Comparison of ENCODE assay signal across 20 mouse cellular contexts in the genomic region with DNA sequence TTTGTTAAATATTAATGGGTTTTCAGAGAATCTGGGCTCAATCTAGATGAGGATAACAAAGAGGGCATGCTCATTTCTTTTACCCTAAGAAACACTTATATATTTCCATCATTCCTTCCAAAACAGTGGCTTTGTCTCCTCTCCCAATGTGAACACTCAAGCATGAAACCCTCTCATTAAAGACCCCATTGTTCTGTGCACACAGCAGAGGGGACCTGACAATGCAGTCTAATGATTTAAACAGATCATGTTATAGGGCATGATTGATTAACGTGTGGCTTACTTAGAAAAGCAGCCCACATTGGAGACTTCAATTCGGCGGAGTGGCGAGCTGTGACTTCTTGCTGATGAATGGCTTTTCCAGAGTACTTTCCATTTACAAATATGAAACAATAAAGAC.
DNase-seq lines count a peak whose midpoint lies in the region; ATAC-seq lines count a peak whose summit lies in the region.
"Had no signal": no experiment of that assay in that cellular context is flagged by ENCODE, and none has a peak within 500 bp of the region (broad histone marks: within the 10 kb centered on the region; RNA-seq: fewer than 3 reads in every experiment).

No protein-coding gene starts in this region.

- 10% methylated on average over 4 of the region's 4 CpGs for WGBS in forebrain, embryonic 14.5 days
- WGBS in forebrain, embryonic 13.5 days, result 7% methylated on average over 4 of the region's 4 CpGs
- 36% methylated on average over 4 of the region's 4 CpGs for WGBS in midbrain, embryonic 14.5 days
- WGBS in midbrain, embryonic 16.5 days, result 36% methylated on average over 4 of the region's 4 CpGs

- H3K27me3 ChIP-seq in forebrain, embryonic 14.5 days (replicated peaks; ENCODE audit: control insufficient read depth, insufficient read depth, low read length), result no peaks in the 10 kb centered on the region
- no peaks in the 10 kb centered on the region for H3K27me3 ChIP-seq in forebrain, embryonic 13.5 days
- no peaks in the 10 kb centered on the region for H3K27me3 ChIP-seq in midbrain, embryonic 14.5 days (ENCODE audit: control insufficient read depth, insufficient read depth, low read length)
- H3K27me3 ChIP-seq in midbrain, embryonic 16.5 days (ENCODE audit: control insufficient read depth, insufficient read depth, low read depth, low read length), result no peaks in the 10 kb centered on the region
- H3K27me3 ChIP-seq: embryonic facial prominence, embryonic 12.5 days had no signal

- no peaks in the 10 kb centered on the region for H3K36me3 ChIP-seq in forebrain, embryonic 14.5 days (ENCODE audit: control insufficient read depth, insufficient read depth, low read length)
- no peaks in the 10 kb centered on the region for H3K36me3 ChIP-seq in forebrain, embryonic 13.5 days (ENCODE audit: poor library complexity, severe bottlenecking)
- H3K36me3 ChIP-seq in midbrain, embryonic 14.5 days (ENCODE audit: control insufficient read depth, insufficient read depth, low read length), result no peaks in the 10 kb centered on the region
- no peaks in the 10 kb centered on the region for H3K36me3 ChIP-seq in midbrain, embryonic 16.5 days (ENCODE audit: control insufficient read depth, insufficient read depth, low read length)
- H3K36me3 ChIP-seq: embryonic facial prominence, embryonic 12.5 days; forebrain, embryonic 12.5 days; heart, embryonic 10.5 days had no signal

- intact Hi-C loops in heart, postnatal 10 days (cut with DNase I), result no loop called here

- no peak for ATAC-seq in forebrain, embryonic 14.5 days
- ATAC-seq in forebrain, embryonic 13.5 days, result no peak
- no peak for ATAC-seq in midbrain, embryonic 14.5 days (ENCODE audit: low FRiP score, low TSS enrichment)
- ATAC-seq in midbrain, embryonic 16.5 days, result no peak
- ATAC-seq: inflammation-experienced regulatory T-cells, adult 6 months; intestine, postnatal 0 days had no signal

- no peak overlapping the region for H3K4me2 ChIP-seq in forebrain, embryonic 14.5 days (ENCODE audit: low read length)
- H3K4me2 ChIP-seq in forebrain, embryonic 13.5 days, result no peak overlapping the region
- H3K4me2 ChIP-seq in midbrain, embryonic 14.5 days (ENCODE audit: low read length), result no peak overlapping the region
- no peak overlapping the region for H3K4me2 ChIP-seq in midbrain, embryonic 16.5 days (ENCODE audit: low read length)
- H3K4me2 ChIP-seq: embryonic facial prominence, embryonic 12.5 days; forebrain, embryonic 12.5 days had no signal

- H3K9me3 ChIP-seq in forebrain, embryonic 14.5 days (replicated peaks; ENCODE audit: control insufficient read depth, low read length), result no peaks in the 10 kb centered on the region
- no peaks in the 10 kb centered on the region for H3K9me3 ChIP-seq in forebrain, embryonic 13.5 days (replicated peaks)
- no peaks in the 10 kb centered on the region for H3K9me3 ChIP-seq in midbrain, embryonic 14.5 days (ENCODE audit: control insufficient read depth, low read length)
- no peaks in the 10 kb centered on the region for H3K9me3 ChIP-seq in midbrain, embryonic 16.5 days (replicated peaks; ENCODE audit: control insufficient read depth, low read length, poor library complexity, severe bottlenecking)
- H3K9me3 ChIP-seq: embryonic facial prominence, embryonic 12.5 days; forebrain, embryonic 12.5 days; heart, embryonic 10.5 days had no signal

- no peaks in the 10 kb centered on the region for H3K4me1 ChIP-seq in forebrain, embryonic 14.5 days (ENCODE audit: control insufficient read depth, insufficient read depth, low read length)
- 0 out of 2 replicates have a peak, but pooled peaks cover 6% of the 10 kb centered on the region for H3K4me1 ChIP-seq in forebrain, embryonic 13.5 days
- H3K4me1 ChIP-seq in midbrain, embryonic 14.5 days (ENCODE audit: control insufficient read depth, insufficient read depth, low read length), result no peaks in the 10 kb centered on the region
- H3K4me1 ChIP-seq in midbrain, embryonic 16.5 days (ENCODE audit: control insufficient read depth, insufficient read depth, low read length), result no peaks in the 10 kb centered on the region

- H3K4me3 ChIP-seq in forebrain, embryonic 14.5 days (ENCODE audit: low read depth, low read length), result no peak overlapping the region
- H3K4me3 ChIP-seq in forebrain, embryonic 13.5 days, result no peak overlapping the region
- no peak overlapping the region for H3K4me3 ChIP-seq in midbrain, embryonic 14.5 days (replicated peaks; ENCODE audit: low read depth, low read length)
- H3K4me3 ChIP-seq in midbrain, embryonic 16.5 days (ENCODE audit: low read depth, low read length), result no peak overlapping the region
- H3K4me3 ChIP-seq: embryonic facial prominence, embryonic 12.5 days; forebrain, embryonic 12.5 days; heart, embryonic 10.5 days had no signal

- H3K27ac ChIP-seq in forebrain, embryonic 14.5 days (ENCODE audit: low read depth, low read length), result no peak overlapping the region
- H3K27ac ChIP-seq in forebrain, embryonic 13.5 days, result no peak overlapping the region
- H3K27ac ChIP-seq in midbrain, embryonic 14.5 days (replicated peaks; ENCODE audit: low read depth, low read length), result no peak overlapping the region
- H3K27ac ChIP-seq in midbrain, embryonic 16.5 days (ENCODE audit: low read length), result no peak overlapping the region
- H3K27ac ChIP-seq: embryonic facial prominence, embryonic 12.5 days; forebrain, embryonic 12.5 days; heart, embryonic 10.5 days had no signal

- peak; percentile 19 for DNase-seq in forebrain, embryonic 14.5 days (ENCODE audit: low spot score)
- peak; percentile 6 for DNase-seq in midbrain, embryonic 14.5 days
- peak; percentile 23 for DNase-seq in embryo, embryonic 11 days
- peak; percentile 65 for DNase-seq in retina, embryonic 14.5 days (ENCODE audit: low spot score)
- no peak for DNase-seq in adipocyte (ENCODE audit: low spot score)
- no peak for DNase-seq in heart, postnatal 10 days
- DNase-seq: adrenal gland, postnatal 14 days; cerebellum, adult 2 months; cerebellum, postnatal 14 days; gastrocnemius, postnatal 36 days; heart, adult 18-20 months; heart, postnatal 14 days; kidney, adult 8-10 months had no signal

- H3K9ac ChIP-seq in forebrain, embryonic 14.5 days (ENCODE audit: low read length), result no peak overlapping the region
- no peak overlapping the region for H3K9ac ChIP-seq in forebrain, embryonic 13.5 days
- H3K9ac ChIP-seq in midbrain, embryonic 14.5 days (replicated peaks; ENCODE audit: low read length), result no peak overlapping the region
- H3K9ac ChIP-seq in midbrain, embryonic 16.5 days (ENCODE audit: low read depth, low read length), result no peak overlapping the region
- H3K9ac ChIP-seq: embryonic facial prominence, embryonic 12.5 days; forebrain, embryonic 12.5 days had no signal

Comparison
In these comparisons a context has a peak if more than half of its experiments do, and no peak if none do; other contexts are left out.
1. DNase-seq: peak in forebrain, embryonic 14.5 days (single experiment), midbrain, embryonic 14.5 days (single experiment), embryo, embryonic 11 days (single experiment) and retina, embryonic 14.5 days (single experiment); none in adipocyte (single experiment) and heart, postnatal 10 days (0 of 2).